ENCODE assay signal across 17 mouse cellular contexts in the genomic region with DNA sequence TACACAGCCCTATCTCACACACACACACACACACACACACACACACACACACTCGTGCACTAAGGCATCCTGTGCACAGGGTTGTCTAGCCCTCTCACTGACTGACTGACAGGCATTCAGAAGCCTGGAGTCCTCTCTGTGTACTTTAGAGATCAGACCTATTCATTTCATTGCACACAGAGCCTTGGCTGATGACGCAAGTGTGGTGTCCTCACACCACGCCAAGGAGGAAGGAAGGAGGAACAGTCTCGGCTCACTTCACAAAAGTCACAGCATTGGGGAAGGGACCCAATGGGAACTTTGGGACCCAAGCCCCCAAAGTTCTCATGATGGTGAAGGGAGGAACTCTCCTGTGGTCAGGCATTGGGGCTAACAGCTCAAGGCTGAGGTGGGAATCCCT. TPM values are rescaled to one million over a fixed set of nuclear protein-coding genes. Genes with fewer than 3 reads are reported as not detected.
A peak's percentile ranks its signal among the peaks of the same experiment; 100 is the strongest.
DNase-seq lines count a peak whose midpoint lies in the region; ATAC-seq lines count a peak whose summit lies in the region.
"Had no signal": no experiment of that assay in that cellular context is flagged by ENCODE, and none has a peak within 500 bp of the region (broad histone marks: within the 10 kb centered on the region; RNA-seq: fewer than 3 reads in every experiment).

No protein-coding gene starts in this region.

- DNase-seq in gastrocnemius, postnatal 25 days: peak; percentile 3
- DNase-seq in gastrocnemius, postnatal 36 days: no peak
- no peak for DNase-seq in liver, embryonic 13.5 days
- DNase-seq in liver, embryonic 11.5 days (ENCODE audit: low spot score): no peak
- DNase-seq in kidney, postnatal 4 days: peak; percentile 0 to 2
- DNase-seq in right cerebral cortex, postnatal 36 days (ENCODE audit: low spot score in 2 of 2): no peak
- DNase-seq in left cerebral cortex, adult 18-20 months (ENCODE audit: low spot score in 2 of 2): no peak
- DNase-seq: cerebellum, postnatal 25 days; thymus, postnatal 4 days had no signal

- intact Hi-C loops in gastrocnemius, postnatal 36 days (cut with DNase I): no loop called here

- no peak for ATAC-seq in liver, embryonic 13.5 days (ENCODE audit: low read depth)
- no peak for ATAC-seq in liver, embryonic 11.5 days (replicated peaks; ENCODE audit: low FRiP score)
- peak; percentile 81 for ATAC-seq in megakaryocyte progenitor cell, adult 5-6 weeks (replicated peaks; ENCODE audit: poor library complexity)
- ATAC-seq: forebrain, embryonic 16.5 days; midbrain, embryonic 13.5 days had no signal

- no peak overlapping the region for H3K9ac ChIP-seq in liver, embryonic 13.5 days
- no peak overlapping the region for H3K9ac ChIP-seq in liver, embryonic 11.5 days (ENCODE audit: low read depth, low read length)
- H3K9ac ChIP-seq: embryonic facial prominence, embryonic 15.5 days; hindbrain, embryonic 12.5 days; limb, embryonic 13.5 days; midbrain, embryonic 13.5 days; neural tube, embryonic 12.5 days had no signal

- no peak overlapping the region for H3K4me3 ChIP-seq in liver, embryonic 13.5 days (replicated peaks)
- H3K4me3 ChIP-seq in liver, embryonic 11.5 days (ENCODE audit: low read depth, low read length): no peak overlapping the region
- H3K4me3 ChIP-seq: embryonic facial prominence, embryonic 15.5 days; hindbrain, embryonic 12.5 days; layer of hippocampus, adult 2 months; limb, embryonic 13.5 days; neural tube, embryonic 12.5 days had no signal

- H3K27me3 ChIP-seq in liver, embryonic 13.5 days: no peaks in the 10 kb centered on the region
- no peaks in the 10 kb centered on the region for H3K27me3 ChIP-seq in liver, embryonic 11.5 days (replicated peaks; ENCODE audit: control insufficient read depth, insufficient read depth, low read length)
- H3K27me3 ChIP-seq: embryonic facial prominence, embryonic 15.5 days; limb, embryonic 13.5 days; midbrain, embryonic 13.5 days; neural tube, embryonic 12.5 days had no signal

- peaks cover 22% of the 10 kb centered on the region for H3K4me1 ChIP-seq in liver, embryonic 13.5 days (replicated peaks)
- peaks cover 6% of the 10 kb centered on the region for H3K4me1 ChIP-seq in liver, embryonic 11.5 days (replicated peaks; ENCODE audit: control insufficient read depth, insufficient read depth, low read length)

- H3K4me2 ChIP-seq in liver, embryonic 13.5 days: 0 out of 2 replicates have a peak overlapping the region, but pooled peaks have one; percentile 66
- H3K4me2 ChIP-seq in liver, embryonic 11.5 days: no peak overlapping the region
- H3K4me2 ChIP-seq: hindbrain, embryonic 12.5 days; midbrain, embryonic 13.5 days had no signal

- WGBS in liver, embryonic 13.5 days (ENCODE audit: insufficient replicate concordance): 21% methylated on average over 4 of the region's 4 CpGs
- 48% methylated on average over 4 of the region's 4 CpGs for WGBS in liver, embryonic 11.5 days

- H3K27ac ChIP-seq in liver, embryonic 13.5 days: no peak overlapping the region
- no peak overlapping the region for H3K27ac ChIP-seq in liver, embryonic 11.5 days (ENCODE audit: low read depth, low read length)
- H3K27ac ChIP-seq: embryonic facial prominence, embryonic 15.5 days; hindbrain, embryonic 12.5 days; layer of hippocampus, adult 2 months; limb, embryonic 13.5 days; midbrain, embryonic 13.5 days; neural tube, embryonic 12.5 days had no signal

- 0 out of 2 replicates have a peak, but pooled peaks cover 1% of the 10 kb centered on the region for H3K36me3 ChIP-seq in liver, embryonic 13.5 days
- peaks cover 3% of the 10 kb centered on the region; the same call in 1 of the 2 replicates for H3K36me3 ChIP-seq in liver, embryonic 11.5 days (ENCODE audit: control insufficient read depth, insufficient read depth, low read length)
- H3K36me3 ChIP-seq: hindbrain, embryonic 12.5 days had no signal

- no peaks in the 10 kb centered on the region for H3K9me3 ChIP-seq in liver, embryonic 13.5 days (replicated peaks)
- no peaks in the 10 kb centered on the region for H3K9me3 ChIP-seq in liver, embryonic 11.5 days (ENCODE audit: control insufficient read depth, low read length)
- H3K9me3 ChIP-seq: embryonic facial prominence, embryonic 15.5 days; hindbrain, embryonic 12.5 days; limb, embryonic 13.5 days; midbrain, embryonic 13.5 days; neural tube, embryonic 12.5 days had no signal

RNA-seq across cellular contexts. Expression of a gene that starts 1.9 kb away (rescaled TPM):
- total RNA-seq in gastrocnemius, postnatal 25 days (2021): 10 to 100 TPM; 11.6 to 22.6 TPM
- total RNA-seq in gastrocnemius, postnatal 36 days (2021): 10 to 100 TPM; 15.3 to 15.5 TPM
- polyA plus RNA-seq in liver, embryonic 13.5 days (2015; fragmentation: Nextera tagmentation; extraction: Ambion mirVana): 14.8 and 15.9 TPM in 2 replicates
- 21.1 and 22.7 TPM in 2 replicates for polyA plus RNA-seq in liver, embryonic 11.5 days (2014; fragmentation: Nextera tagmentation; extraction: Ambion mirVana)
- total RNA-seq in megakaryocyte progenitor cell, adult 5-6 weeks (2015): 87.8 and 102 TPM in 2 replicates
- 40.8 and 50.5 TPM in 2 replicates for total RNA-seq in megakaryocyte progenitor cell, adult 5-6 weeks (2017)
- 10 to 100 TPM; 15.9 to 19.6 TPM for total RNA-seq in left cerebral cortex, adult 18-20 months (2021)

RNA-seq across cellular contexts. Expression of a gene that starts 15.6 kb away (rescaled TPM):
- total RNA-seq in gastrocnemius, postnatal 25 days (2021): 10 to 100 TPM; 13.0 to 14.2 TPM
- total RNA-seq in gastrocnemius, postnatal 36 days (2021): 10 to 100 TPM; 20.4 to 21.2 TPM
- 0.45 and 0.68 TPM in 2 replicates for polyA plus RNA-seq in liver, embryonic 13.5 days (2015; fragmentation: Nextera tagmentation; extraction: Ambion mirVana)
- polyA plus RNA-seq in liver, embryonic 11.5 days (2014; fragmentation: Nextera tagmentation; extraction: Ambion mirVana): 0.97 and 1.4 TPM in 2 replicates
- 0.94 and 2.5 TPM in 2 replicates for total RNA-seq in megakaryocyte progenitor cell, adult 5-6 weeks (2015)
- 1.5 and 3.0 TPM in 2 replicates for total RNA-seq in megakaryocyte progenitor cell, adult 5-6 weeks (2017)
- 10 to 100 TPM; 19.0 to 20.0 TPM for total RNA-seq in left cerebral cortex, adult 18-20 months (2021)

RNA-seq across cellular contexts. Expression of a gene that starts 33.8 kb away (rescaled TPM):
- 10 to 100 TPM; 24.3 to 31.2 TPM for total RNA-seq in gastrocnemius, postnatal 25 days (2021)
- total RNA-seq in gastrocnemius, postnatal 36 days (2021): 10 to 100 TPM; 31.3 to 35.5 TPM
- 60.0 and 69.4 TPM in 2 replicates for polyA plus RNA-seq in liver, embryonic 13.5 days (2015; fragmentation: Nextera tagmentation; extraction: Ambion mirVana)
- polyA plus RNA-seq in liver, embryonic 11.5 days (2014; fragmentation: Nextera tagmentation; extraction: Ambion mirVana): 105 and 112 TPM in 2 replicates
- total RNA-seq in megakaryocyte progenitor cell, adult 5-6 weeks (2015): 67.7 and 87.4 TPM in 2 replicates
- total RNA-seq in megakaryocyte progenitor cell, adult 5-6 weeks (2017): 168 and 183 TPM in 2 replicates
- total RNA-seq in left cerebral cortex, adult 18-20 months (2021): 10 to 100 TPM; 40.0 to 43.2 TPM

RNA-seq across cellular contexts. Expression of a gene that starts 35.0 kb away (rescaled TPM):
- total RNA-seq in gastrocnemius, postnatal 25 days (2021): 1 to 10 TPM; 5.1 to 8.4 TPM
- total RNA-seq in gastrocnemius, postnatal 36 days (2021): 10 to 100 TPM in 1 of 2 experiments, 1 to 10 TPM in 1; 5.9 to 11.4 TPM
- polyA plus RNA-seq in liver, embryonic 13.5 days (2015; fragmentation: Nextera tagmentation; extraction: Ambion mirVana): 0.43 and 0.48 TPM in 2 replicates
- 2.0 and 2.5 TPM in 2 replicates for polyA plus RNA-seq in liver, embryonic 11.5 days (2014; fragmentation: Nextera tagmentation; extraction: Ambion mirVana)
- 0.78 and 1.2 TPM in 2 replicates for total RNA-seq in megakaryocyte progenitor cell, adult 5-6 weeks (2015)
- 0.17 and 0.51 TPM in 2 replicates for total RNA-seq in megakaryocyte progenitor cell, adult 5-6 weeks (2017)
- total RNA-seq in left cerebral cortex, adult 18-20 months (2021): 10 to 100 TPM; 19.9 to 24.0 TPM

RNA-seq across cellular contexts. Expression of a gene that starts 35.1 kb away (rescaled TPM):
- under 1 TPM; 0.13 TPM for total RNA-seq in gastrocnemius, postnatal 25 days (2021)
- total RNA-seq in gastrocnemius, postnatal 36 days (2021): under 1 TPM; 0.10 to 0.13 TPM
- 0.03 TPM in 1 of 2 replicates, not detected in the other for polyA plus RNA-seq in liver, embryonic 13.5 days (2015; fragmentation: Nextera tagmentation; extraction: Ambion mirVana)
- polyA plus RNA-seq in liver, embryonic 11.5 days (2014; fragmentation: Nextera tagmentation; extraction: Ambion mirVana): not detected in 2 replicates
- not detected in 2 replicates for total RNA-seq in megakaryocyte progenitor cell, adult 5-6 weeks (2015)
- total RNA-seq in megakaryocyte progenitor cell, adult 5-6 weeks (2017): not detected in 2 replicates
- total RNA-seq in left cerebral cortex, adult 18-20 months (2021): under 1 TPM; 0.37 to 0.54 TPM

Comparison
In these comparisons a context has a peak if more than half of its experiments do, and no peak if none do; other contexts are left out.
1. DNase-seq: peak in gastrocnemius, postnatal 25 days (single experiment) and kidney, postnatal 4 days (2 of 2); none in gastrocnemius, postnatal 36 days (0 of 2), liver, embryonic 13.5 days (single experiment), liver, embryonic 11.5 days (single experiment), right cerebral cortex, postnatal 36 days (0 of 2) and left cerebral cortex, adult 18-20 months (0 of 2).